Mouse (Mus musculus) frontal cortex, postnatal 25 days (tissue): ENCODE measurements around the gene Plppr2.

Source experiments
- DNase-seq, 2 experiments: peaks; one replicate each; pipeline ENCODE4 v3.0.0; 2022; ENCODE audit warnings: low spot score in 2 of 2

Gene Plppr2

DNA sequence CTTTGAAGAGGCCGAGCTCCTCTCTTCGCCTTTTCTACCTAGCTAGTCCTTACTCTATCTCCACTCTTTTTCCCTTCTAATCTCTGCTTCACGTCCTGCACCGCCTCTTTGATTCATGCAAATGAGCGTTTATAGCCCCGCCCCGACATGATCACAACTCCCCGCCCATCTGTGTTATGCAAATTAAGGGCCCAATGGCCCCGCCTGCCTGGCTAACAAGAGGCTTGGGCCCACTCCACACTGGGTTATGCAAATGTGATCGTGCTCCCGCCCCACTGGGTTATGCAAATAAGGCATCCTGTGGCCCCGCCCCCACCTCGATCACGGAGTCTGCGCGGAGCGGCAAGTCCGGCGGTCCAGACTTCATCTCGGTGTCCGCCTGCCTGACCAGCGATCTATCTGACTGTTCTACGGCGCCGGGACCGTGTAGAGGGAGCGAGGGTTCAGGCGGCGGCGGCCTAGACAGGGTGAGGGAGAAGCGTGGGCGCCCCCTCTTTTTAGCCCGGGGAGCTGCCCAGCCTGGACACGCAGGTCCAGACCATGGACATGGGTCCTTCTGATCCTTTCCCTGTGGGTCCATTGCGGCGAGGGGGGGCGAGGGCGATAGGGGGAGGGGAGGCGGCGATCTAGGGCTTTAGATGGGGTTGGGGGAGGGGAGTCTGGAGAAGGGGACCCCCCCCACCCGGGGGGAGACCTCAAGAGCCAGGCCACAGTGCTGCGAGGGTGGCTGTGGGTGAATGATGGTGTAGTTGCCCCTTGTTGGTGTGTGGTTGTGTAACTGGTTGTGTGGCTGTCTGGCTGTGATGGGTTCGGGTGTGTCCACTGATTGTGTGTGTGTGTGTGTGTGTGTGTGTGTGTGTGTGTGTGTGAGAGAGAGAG is at the start of gene Plppr2:
TSS of gene Plppr2 (plus strand) at position 342 of the 879 bp plus-strand sequence.
- peak; percentile 96 for DNase-seq

DNA sequence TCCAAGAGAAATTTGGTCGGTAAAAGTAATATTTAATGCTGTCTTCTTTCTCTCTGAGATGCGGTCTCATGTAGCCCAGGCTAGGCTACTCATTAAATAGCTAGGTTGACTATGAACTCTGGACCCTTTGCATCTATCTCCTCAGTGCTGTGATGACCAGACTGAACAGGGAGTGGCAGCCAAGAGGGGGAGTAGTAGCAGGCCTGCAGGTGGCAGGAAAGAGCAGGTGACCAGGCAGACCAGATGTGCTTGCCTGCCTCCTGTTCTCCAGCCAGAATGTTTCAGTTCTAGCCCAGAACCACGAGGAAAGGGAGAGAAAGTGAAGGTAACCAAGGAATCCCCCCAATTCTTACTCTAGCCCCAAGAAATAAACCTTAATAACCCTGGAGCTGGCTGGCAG is 47.6 kb upstream of the Plppr2 start:
- DNase-seq: no peak

DNA sequence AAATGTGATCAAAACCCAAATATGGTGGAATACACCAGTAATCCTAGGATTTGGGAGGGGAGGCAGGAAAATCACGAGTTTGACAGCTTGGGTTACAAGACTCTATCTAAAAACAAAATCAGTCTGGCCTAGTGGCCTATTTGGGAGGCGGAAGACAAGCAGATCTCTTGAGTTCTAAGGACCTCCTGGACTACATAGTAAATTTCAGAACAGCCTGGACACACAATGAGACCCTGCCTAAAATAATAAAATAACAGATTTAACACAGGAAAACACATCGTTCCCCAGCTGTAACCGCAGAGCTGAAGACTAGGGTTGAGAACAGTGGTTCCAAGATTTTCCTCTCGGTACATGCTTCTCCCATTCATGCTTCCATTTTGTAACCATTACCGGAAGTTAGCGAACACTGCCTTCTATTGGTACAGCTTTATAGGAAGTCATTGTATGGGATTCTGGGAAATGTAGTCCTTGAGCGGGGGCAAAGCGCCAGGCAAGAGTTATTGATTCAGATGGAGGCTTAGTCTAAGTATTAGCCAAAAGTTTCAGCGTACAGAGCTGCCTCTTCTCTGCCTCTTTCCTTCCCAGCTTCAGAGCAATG is 35.5 kb upstream of the Plppr2 start:
- peak; percentile 37 to 46 for DNase-seq

DNA sequence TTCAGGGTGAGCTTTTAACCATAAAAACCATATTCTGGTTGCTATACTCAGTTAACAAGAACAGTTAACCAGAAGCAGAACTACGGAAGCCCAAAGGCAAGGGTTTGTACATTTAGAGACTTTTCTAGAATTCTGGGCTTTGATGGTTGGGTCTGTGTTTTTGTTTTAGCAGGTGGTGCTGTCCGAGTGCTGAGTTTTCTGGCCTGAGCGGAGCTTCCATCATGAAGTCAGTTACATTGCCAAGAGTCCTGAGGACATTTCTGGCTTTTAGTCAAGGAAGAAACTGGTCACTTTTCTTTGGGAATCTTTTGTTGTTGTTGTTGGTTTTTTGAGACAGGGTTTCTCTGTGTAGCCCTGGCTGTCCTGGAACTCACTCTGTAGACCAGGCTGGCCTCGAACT is 32.8 kb upstream of the Plppr2 start:
- no peak for DNase-seq

DNA sequence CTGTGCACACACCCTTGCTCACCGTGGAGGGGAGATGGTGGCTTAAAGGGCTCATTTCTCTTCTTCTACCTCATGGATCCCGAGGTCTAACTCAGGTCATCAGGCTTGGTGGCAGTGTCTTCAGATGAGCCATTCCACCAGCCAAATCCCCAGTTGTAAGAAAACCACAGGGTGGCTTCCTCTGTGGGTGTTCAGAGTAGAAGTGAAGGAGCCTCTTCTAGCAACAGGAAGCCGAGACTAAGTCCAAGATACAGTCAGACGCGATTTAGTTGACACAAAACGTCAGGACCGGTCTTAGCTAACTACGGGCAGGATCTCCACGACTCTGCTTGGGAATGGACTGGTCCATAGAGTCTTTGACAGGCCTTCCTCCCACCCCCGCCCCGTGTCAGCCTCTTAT is 28.6 kb upstream of the Plppr2 start:
- no peak for DNase-seq

DNA sequence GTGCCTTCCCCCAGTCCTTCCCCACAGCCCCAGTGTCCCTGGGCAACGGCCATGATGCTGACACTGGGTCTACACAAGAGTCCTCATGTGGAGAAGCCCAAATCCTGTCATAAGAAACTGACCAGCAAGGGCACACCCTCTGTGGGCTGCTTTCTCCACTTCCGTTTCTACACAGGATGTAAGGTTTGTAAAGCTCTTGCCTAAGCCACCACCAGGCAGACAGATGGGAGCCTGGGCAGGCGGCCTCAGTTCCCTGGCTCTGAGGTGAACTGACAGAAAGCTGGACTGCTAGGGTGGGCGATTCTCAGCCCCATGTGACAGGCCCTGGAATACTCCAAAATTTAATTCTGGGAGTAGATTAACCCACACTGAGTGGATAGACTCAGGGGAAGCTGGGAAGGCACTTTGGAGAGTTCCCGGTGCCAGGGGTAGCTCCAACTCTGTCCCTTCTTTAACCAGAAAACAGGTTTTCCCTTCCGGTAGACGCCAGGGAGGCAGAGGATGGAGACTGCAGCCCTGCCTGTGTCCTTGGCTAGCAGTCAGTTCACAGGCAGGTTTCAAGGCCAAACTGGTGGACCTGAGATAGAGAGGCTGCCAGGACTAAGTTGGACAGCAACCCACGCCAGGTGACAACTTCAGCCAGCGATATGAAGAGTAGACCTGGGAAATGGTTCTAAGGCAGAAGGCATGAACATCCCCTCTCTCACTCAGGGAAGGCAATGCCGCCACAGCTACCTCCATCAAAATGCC is 27.2 kb upstream of the Plppr2 start:
- DNase-seq: no peak

DNA sequence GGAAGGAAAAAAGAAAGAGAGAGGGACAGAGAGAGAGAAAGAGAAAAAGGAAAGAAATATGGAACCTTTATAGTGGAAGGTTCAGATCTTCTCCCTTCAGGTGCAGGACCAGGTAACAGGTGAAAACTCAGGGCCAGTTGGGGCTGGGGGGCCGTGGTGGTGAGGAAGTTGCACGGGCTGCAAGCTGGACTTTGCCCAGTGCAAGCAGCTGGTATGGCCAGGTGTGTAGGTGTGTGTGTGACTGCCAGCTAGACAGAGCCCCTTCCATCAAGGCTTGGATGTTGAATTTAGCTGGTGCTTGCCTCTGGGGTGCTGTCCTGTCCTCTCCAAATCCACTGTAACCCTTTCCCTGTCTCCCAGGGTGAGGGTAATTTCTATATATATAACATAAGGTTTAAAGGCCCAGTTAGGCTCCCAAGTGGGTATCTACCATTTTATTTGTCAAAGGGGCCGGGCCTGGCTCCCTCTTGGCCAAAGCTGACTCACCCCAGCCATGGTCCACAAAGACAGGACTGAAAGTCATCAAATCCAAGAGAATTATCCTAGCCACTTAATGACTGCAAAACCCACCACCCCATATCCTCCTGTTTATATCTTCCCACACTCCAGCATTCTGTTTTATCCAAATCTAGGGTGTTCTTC is 19.9 kb upstream of the Plppr2 start:
- DNase-seq: no peak

DNA sequence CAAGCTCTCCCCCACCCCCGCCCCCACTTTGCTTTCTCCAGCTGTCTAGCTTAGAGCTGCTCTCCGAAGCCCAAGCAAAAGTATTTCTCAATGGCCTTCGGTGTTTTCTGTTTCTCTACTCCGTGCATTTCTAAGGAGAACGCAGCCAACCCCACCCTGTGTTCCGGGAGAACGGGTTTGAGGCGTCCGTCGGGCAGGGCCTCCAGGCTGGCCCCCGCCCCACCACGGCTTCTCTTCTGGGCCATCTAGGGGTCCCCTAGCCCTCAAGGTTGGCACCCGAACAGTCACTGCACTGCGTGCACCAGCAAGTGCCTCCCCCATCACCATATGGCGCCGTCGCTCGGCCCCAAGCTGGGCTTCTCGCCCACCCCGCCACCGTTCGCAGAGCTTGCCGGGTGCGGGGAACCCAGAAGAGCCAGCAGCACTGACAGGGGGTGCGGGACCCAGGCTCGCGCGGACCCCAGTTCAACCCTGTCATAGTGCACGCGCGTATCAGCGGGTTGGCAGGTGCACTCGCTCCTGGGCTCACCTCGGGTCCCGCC is 19.3 kb upstream of the Plppr2 start:
- DNase-seq: peak; percentile 49 to 61

DNA sequence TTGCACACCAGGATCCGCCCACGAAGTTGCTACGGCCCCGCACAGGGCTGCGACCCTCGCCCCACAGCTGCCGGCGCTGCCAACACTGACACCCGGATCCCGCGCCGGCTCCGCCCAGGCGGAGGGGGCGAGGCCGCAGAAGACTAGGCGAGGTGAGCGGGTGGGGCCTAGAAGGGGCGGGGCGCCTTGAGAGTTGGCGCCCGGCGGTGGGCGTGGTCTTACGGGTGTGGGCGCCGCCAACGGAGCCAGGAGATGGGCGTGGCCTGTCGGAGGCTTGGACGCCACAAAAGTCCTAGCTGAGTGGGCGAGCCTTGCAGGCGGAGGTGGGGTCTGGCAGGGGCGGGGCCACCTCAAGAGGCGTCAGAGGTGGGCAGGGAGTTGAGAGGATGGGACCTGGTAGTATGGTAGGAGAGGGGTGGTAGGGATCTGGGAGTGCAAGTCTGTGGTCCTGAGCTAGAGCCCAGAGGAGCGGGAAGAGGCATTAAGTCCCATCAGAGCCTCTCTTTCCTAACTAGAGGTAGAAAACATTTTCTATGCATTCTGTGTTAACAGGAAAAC is 18.7 kb upstream of the Plppr2 start, which contains the start of gene Rab3d:
TSS of gene Rab3d (minus strand) at position 158 of the 558 bp plus-strand sequence.
- peak; percentile 76 to 80 for DNase-seq

DNA sequence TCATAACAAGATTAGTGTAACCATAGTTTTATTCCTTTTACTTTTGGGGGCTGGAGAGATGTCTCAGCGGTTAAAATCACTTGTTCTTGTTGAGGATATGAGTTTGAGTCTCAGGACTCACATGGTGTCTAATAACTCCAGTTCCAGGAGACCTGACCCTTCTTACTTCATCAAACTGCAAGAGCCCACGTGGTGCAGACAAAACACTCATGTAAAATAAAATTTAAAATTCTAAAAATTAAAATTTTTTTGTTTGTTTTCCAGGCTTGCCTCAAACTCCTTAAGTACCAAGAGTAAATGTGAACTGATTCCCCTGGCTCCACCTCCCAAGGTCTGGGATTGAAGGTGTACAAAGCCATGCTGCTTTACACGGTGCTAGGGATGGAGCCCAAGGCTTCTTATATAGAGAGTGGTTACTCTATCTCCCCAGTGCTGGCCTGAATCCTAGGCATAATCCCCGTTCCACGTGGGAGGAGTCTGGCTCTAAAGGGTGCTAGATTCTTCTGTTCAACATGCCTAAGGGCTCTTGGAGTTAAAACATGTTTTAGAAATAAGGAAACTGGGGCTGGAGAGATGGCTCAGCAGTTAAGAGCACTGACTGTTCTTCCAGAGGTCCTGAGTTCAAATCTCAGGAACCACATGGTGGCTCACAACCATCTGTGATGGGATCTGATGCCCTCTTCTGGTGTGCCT is 18.0 kb upstream of the Plppr2 start:
- DNase-seq: no peak

DNA sequence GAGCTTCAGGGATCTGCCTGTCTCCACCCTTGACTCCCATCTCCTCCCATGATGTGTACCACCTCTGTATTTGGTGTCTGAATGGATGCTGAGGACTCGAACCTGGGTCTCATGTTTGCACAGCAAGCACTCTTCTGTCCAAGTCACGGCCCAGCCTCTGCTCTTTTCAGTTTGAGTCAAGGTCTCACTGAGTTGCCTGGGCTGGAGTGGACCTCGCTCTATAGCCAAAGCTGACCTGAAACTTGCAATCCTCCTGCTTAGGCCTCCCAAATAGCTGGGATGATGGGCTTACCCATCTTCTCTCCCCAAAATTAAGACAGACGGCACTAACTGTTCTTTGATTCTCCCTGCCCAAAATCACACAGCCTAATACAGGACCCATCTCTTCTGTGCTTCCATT is 13.8 kb upstream of the Plppr2 start:
- no peak for DNase-seq

DNA sequence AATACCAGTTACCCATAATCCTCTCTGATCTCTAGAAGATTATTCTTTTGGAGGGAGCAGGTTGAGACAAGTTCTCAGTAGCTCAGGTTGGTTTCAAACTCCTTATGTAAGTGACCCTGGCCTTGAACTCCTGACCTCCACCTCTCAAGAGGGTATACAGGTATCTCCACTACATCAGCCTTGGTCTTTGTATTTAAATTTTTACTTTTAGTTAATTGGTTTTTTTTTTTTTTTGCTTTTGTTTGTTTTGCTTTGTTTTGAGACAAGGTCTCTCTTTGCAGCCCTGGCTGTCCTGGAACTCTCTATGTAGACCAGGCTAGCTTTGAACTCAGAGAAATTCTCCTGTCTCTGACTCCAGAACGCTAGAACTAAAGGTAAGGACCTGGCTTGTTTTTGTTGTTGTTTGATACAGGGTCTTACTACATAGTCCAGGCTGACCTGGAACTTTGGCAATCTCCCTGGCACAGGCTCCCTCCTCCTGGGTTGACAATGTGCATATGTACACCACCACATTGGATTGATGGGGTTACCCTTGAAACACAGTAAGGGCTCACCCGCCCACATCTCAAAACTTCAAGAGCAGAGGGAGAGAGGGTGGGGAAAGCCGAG is 13.2 kb upstream of the Plppr2 start:
- DNase-seq: no peak

DNA sequence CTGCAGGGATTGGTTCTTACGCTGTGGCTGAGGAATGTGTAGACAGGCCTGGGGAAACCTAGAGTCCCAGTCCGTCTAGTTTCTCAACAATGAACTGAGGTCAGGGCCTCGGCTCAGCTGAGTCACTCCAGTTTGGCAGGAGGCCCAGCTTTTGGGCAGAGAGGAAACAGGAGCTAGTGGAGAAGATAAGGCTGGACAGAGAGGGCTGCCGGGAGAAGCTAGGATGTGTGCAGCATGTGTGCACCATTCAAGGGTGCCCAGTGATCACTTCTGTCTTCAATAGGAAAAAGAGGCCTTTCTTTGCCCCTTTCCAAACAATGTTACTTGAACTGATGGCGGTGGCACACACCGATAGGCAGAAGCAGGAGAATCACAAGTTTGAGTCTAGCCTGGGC is 12.7 kb upstream of the Plppr2 start:
- DNase-seq: no peak

DNA sequence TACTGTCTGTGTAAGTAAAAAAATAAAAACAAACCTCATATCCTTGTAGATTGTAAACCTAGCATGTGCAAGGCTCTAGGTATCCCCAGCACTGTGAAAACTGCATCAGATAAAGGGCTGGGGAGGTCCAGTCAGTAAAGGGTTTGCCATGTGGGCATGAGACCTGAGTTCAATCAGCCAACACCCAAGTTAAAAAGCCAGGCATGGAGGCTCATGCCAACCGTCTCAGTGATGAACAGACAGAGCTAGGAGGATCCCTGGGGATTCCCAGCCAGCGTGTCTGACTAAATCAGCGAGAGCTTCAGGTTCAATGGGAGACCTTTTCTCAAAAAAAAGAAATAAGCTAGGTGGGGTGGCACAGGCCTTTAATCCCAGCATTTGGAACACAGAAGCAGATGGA is 11.8 kb upstream of the Plppr2 start:
- no peak for DNase-seq

DNA sequence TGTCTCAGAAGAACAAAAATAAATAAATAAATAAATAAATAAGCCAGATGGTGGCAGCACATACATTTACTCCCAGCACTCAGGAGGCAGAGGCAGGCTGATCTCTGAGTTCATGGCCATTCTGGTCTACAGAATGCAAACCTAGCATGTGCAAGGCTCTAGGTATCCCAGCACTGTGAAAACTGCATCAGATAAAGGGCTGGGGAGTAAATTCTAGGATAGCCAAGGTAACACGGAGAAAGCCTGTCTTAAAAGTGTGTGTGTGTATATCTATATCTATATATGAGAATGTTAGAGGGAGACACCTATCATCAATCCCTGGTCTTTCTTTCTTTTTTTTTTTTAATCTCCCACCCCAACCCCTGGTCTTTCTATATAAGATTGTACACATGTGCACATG is 11.3 kb upstream of the Plppr2 start:
- no peak for DNase-seq

DNA sequence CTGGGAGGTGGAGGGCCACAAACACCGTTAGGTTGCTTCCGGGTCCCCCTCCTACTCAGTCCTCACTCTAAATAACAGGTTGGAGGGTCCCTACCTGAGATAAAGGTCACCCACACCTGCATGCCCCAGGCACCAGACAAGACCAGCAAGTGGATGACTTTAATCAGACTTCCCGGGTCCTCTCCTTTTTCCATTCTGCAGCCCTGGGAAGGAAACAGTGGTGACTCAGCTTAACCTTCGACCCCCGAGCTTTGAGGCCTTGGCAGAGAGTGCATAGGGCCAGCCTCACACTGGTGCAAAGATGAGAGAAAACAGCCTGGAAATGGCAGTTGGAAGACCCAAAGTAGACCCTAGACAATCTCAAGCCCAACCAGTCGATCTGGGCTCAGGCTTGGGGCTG is 10.7 kb upstream of the Plppr2 start:
- DNase-seq: no peak

DNA sequence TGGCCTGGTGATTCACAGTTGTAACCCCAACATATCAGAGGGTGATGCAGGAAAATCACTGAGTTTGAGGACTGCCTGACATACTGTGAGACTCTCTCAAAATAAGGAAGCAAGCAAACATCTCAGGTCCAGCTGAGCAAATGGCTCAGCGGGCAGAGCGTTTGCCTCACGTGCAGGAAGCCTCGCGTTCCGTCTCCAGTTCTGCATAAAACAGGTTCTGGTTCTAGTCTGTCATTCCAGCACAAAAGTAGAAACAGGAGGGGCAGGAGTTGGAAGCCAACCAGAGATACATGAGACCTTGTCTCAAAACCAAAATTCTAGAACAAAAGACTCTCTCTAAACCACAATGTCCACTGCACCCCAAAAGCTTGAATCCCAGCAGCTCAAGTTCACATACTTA is 10.0 kb upstream of the Plppr2 start:
- DNase-seq: no peak

DNA sequence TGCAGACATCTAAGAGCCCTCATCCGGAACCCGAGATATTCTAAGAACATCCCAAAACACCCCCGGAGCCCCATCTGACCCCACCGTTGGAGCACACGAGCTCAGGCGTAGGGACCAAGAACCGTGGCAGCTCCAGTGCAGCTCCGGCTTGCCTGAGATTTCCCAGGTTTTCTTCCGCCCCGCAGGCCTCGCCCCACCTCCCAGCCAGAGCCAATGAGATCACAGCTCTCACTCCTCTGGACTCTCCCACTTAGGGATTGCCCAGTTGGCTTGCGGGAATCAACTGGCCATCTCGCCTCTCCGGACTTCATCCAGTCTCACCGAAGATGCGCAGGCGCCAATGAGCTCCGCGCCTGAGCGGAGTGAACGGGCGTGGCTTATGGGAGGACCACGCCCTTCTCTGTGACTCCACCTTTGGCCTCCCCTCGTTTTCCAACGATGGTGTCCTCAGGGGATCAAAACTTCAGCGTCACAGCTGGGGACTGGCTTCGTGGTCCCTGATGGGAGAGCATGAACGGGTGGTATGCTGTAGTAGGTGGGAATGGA is 9.6 kb upstream of the Plppr2 start, which contains the start of the genes Ccdc159 and Tmem205:
TSS of gene Ccdc159 (plus strand) at position 264 of the 546 bp plus-strand sequence.
TSS of gene Tmem205 (minus strand) at position 349 of the 546 bp plus-strand sequence.
- DNase-seq: peak; percentile 67 to 86

DNA sequence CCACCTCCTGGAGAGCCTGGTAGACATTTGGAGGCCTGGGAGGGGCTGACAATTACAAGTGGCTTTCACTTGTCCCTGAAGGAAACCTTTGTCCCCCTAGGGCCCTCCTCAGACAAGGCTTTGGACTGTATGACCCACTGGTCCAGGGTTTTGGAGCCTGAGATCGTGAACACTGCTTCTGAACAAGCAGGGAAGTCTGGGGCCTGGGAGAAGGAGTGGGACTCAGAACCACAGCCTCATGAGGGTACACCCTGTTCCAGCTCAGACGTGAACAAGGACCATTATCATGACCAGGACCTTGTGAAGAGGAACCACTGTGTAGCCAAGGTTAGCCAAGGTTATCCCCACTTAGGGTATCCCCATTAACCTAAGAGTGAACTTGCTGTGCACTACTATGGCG is 7.6 kb upstream of the Plppr2 start:
- DNase-seq: no peak

DNA sequence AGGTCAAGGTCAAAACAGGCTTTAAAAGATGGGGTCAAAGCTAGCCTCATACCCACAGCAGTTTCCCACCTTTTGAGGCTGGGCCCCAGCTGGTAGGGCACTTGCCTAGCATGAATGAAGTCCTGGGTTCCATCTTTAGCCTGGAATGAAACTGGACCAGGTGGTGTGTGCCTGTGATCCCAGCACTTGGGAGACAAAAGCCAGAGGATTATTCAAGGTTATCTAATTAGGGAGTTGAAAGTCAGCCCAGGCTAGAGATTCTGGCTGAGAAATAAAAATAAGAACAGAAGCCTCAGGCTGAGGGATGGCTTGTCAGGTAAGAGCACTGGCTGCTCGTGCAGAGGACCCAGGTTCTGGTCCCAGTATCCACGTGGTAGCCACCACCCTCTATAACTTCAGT is 4.8 kb upstream of the Plppr2 start:
- DNase-seq: no peak
